Mouse (Mus musculus): ENCODE data around the gene Bcorl1. TPM values are rescaled to one million over a fixed set of nuclear protein-coding genes. Genes with fewer than 3 reads are reported as not detected.

Bcorl1 gene
- polyA plus RNA-seq, 1 experiment from 2014 or later = 5.1 TPM

DNA sequence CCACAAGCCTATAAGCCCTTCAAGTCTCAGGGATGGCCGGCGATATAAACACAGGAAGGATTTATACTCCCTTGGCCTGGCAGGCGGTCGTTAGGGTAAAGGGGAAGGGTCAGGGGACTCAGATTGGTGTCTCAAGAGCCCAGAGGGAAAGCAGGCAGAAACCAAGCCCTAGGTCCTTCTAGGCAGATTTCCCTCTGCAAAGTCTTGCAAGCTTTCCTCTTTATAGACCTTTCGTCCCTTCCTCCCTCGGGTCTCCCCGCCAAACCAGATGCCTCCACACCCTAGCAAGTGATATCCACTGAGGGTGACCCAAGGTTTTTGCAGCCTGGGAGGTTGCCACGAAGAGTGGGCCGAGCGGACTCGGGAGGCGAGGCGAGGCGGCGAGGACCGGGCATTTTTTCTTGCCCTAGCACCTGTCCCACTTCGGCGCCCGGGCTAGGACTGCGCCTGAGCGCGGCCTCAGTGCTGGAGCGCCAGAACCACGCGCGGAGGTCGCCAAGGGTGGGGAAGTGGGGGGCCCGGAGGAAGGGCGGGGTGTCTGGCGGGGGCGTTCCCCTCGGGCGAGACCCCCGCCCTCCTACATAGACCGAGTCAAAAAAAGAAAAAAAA, 613 bp upstream of the Bcorl1 start:
- H3K4me3 ChIP-seq (ENCODE audit: low read depth, low read length) = peak overlapping the region; percentile 48
- DNase-seq (ENCODE audit: low spot score) (peak; percentile 16), ATAC-seq (ENCODE audit: insufficient read depth, low FRiP score, low TSS enrichment) (no peak)
- H3K4me2 ChIP-seq (ENCODE audit: low read depth) = peak overlapping the region; percentile 63
- no peaks in the 10 kb centered on the region for H3K27me3 ChIP-seq (ENCODE audit: control insufficient read depth, insufficient read depth, low read length)
- no peak overlapping the region for H3K27ac ChIP-seq (ENCODE audit: low read depth, low read length)
- no peaks in the 10 kb centered on the region for H3K9me3 ChIP-seq (ENCODE audit: control insufficient read depth, low read length)
- no peaks in the 10 kb centered on the region for H3K36me3 ChIP-seq (ENCODE audit: control insufficient read depth, insufficient read depth, low read length)
- 9% methylated on average over 27 of the region's 35 CpGs for WGBS
- no peak overlapping the region for H3K9ac ChIP-seq (ENCODE audit: low read length)
- H3K4me1 ChIP-seq (ENCODE audit: control insufficient read depth, insufficient read depth, low read length) = no peaks in the 10 kb centered on the region; the same call in 1 of the 2 replicates

DNA sequence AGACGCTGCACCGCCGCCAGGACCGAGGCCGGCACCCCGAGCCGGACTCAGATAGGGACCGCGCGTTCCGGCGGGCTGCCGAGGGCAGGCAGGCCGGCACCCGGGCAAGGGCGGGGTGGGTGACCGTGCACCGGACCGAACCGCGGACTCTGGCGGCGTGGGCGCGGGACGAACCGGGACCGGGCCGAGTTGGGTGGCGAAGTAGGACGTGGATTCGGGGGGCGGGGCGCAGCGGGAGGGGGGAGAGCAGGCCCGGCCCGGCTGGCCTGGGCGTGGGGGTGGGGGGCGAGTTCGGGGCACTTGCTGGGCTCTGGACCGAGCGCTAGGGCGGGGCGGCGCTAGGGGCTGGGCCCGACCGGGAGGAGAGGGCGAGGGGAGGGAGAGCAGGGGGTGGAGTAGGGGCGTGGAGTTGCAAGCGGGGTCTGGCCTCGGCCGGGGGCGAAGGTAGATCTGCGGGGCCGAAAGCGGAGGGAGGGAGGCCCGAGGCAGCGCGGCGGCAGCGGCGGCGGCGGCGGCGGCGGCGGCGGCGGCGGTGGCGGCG, 533 bp downstream of the Bcorl1 start:
- DNase-seq (ENCODE audit: low spot score) = peak; percentile 42
- no peak for ATAC-seq (ENCODE audit: insufficient read depth, low FRiP score, low TSS enrichment)
- Histone ChIP-seq H3K27ac (ENCODE audit: low read depth, low read length) (no peak overlapping the region), H3K9ac (ENCODE audit: low read length) (peak overlapping the region; percentile 39), H3K4me3 (ENCODE audit: low read depth, low read length) (peak overlapping the region; percentile 48), H3K27me3 (ENCODE audit: control insufficient read depth, insufficient read depth, low read length) (no peaks in the 10 kb centered on the region), H3K36me3 (ENCODE audit: control insufficient read depth, insufficient read depth, low read length) (no peaks in the 10 kb centered on the region), H3K4me2 (ENCODE audit: low read depth) (peak overlapping the region; percentile 63), H3K9me3 (ENCODE audit: control insufficient read depth, low read length) (no peaks in the 10 kb centered on the region), H3K4me1 (ENCODE audit: control insufficient read depth, insufficient read depth, low read length) (no peaks in the 10 kb centered on the region; the same call in 1 of the 2 replicates)
- 14% methylated on average over 10 of the region's 73 CpGs for WGBS

DNA sequence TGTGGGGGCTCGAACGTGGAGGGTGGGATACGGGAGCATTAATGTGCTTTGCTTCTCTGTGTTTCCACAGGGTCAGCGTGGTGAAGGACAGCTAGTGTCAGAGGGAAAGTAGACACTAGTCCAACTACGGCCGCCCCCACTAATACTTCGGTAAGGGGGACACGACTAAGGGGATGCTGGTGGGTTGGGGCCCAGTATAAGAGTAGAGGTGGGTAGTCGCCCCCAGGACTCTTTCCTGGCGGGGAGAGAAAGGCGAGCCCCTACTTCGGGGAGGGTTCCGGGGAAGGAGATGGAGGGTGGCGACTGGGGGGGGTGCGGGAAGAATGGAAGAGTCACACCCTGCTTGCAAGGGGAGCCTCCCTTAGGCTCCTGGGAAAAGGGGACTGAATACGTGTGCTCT, 1.6 kb downstream of the Bcorl1 start:
- DNase-seq (ENCODE audit: low spot score) (no peak), ATAC-seq (ENCODE audit: insufficient read depth, low FRiP score, low TSS enrichment) (no peak)
- no peak overlapping the region for H3K27ac ChIP-seq (ENCODE audit: low read depth, low read length)
- 20% methylated on average over 15 of the region's 16 CpGs for WGBS
- H3K4me1 ChIP-seq (ENCODE audit: control insufficient read depth, insufficient read depth, low read length) = no peaks in the 10 kb centered on the region; the same call in 1 of the 2 replicates
- H3K9me3 ChIP-seq (ENCODE audit: control insufficient read depth, low read length) = no peaks in the 10 kb centered on the region
- H3K9ac ChIP-seq (ENCODE audit: low read length) = no peak overlapping the region
- H3K4me2 ChIP-seq (ENCODE audit: low read depth) = peak overlapping the region; percentile 63
- H3K36me3 ChIP-seq (ENCODE audit: control insufficient read depth, insufficient read depth, low read length) = no peaks in the 10 kb centered on the region
- H3K4me3 ChIP-seq (ENCODE audit: low read depth, low read length) = peak overlapping the region; percentile 48
- no peaks in the 10 kb centered on the region for H3K27me3 ChIP-seq (ENCODE audit: control insufficient read depth, insufficient read depth, low read length)

DNA sequence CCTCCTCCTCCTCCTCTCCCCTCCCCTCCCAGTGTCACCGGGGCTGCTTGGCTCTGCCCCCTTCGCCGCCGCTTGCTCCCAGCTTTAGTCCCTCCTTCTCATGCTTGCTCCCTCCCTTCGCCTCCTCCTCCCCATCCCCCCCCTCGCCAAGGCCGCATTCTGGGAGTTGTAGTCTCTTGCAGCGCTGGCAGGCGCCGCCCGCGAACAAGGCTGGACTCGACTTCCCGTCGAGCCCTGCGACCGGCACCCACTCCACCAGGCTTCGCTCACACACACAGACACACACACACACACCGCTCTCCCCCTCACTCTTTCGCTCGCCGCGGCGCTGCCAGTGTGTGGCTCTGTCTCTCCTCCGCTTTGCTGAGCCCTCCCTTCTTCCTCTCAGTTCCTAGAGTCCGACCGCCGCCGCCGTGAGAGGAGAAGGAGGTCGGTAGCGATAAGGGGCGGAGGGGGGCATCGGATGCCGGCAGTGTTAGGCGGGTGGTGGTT, 2.3 kb downstream of the Bcorl1 start:
- Histone ChIP-seq H3K4me1 (ENCODE audit: control insufficient read depth, insufficient read depth, low read length) (no peaks in the 10 kb centered on the region; the same call in 1 of the 2 replicates), H3K9me3 (ENCODE audit: control insufficient read depth, low read length) (no peaks in the 10 kb centered on the region), H3K36me3 (ENCODE audit: control insufficient read depth, insufficient read depth, low read length) (no peaks in the 10 kb centered on the region), H3K27ac (ENCODE audit: low read depth, low read length) (peak overlapping the region; percentile 39; the same call in 1 of the 2 replicates), H3K4me2 (ENCODE audit: low read depth) (peak overlapping the region; percentile 63), H3K27me3 (ENCODE audit: control insufficient read depth, insufficient read depth, low read length) (no peaks in the 10 kb centered on the region), H3K9ac (ENCODE audit: low read length) (peak overlapping the region; percentile 47), H3K4me3 (ENCODE audit: low read depth, low read length) (peak overlapping the region; percentile 52)
- peak; percentile 90 for DNase-seq (ENCODE audit: low spot score)
- peak; percentile 88 for ATAC-seq (ENCODE audit: insufficient read depth, low FRiP score, low TSS enrichment)
- 14% methylated on average over 29 of the region's 36 CpGs for WGBS

DNA sequence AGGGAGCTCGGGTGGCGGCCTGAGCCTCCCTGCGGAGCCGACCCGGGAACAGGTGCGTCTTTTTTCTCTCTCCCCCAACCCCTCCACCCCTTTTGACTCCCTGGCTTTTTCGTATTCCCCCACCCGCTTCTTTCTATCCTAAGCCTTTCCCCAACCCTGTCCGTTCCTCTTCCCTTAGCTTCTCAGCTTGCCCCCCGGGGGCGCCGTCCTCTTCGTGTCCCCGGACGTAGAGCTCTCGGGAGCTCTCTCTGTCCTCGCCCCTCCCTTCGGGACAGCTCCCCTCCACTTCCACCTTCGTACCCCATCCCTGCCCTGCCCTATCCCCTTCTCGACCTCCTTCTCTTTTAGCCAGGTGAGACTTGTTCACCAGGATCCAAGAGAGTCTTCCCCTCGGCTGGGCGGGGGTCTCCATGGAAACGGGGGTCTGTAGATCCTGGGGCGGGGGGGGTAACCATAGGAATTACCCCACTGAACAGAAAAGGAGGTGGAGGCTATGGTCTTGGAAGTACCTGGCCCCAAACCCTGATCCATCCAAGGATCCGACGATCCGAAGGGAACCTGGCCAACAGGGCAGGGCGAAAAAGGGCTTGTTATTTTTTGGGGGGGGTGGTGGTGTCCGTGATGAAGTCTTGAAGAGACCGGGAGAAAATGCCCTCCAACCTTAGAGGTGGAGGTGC, 2.9 kb downstream of the Bcorl1 start:
- WGBS = 11% methylated on average over 27 of the region's 30 CpGs
- Histone ChIP-seq H3K36me3 (ENCODE audit: control insufficient read depth, insufficient read depth, low read length) (no peaks in the 10 kb centered on the region), H3K4me1 (ENCODE audit: control insufficient read depth, insufficient read depth, low read length) (no peaks in the 10 kb centered on the region; the same call in 1 of the 2 replicates), H3K9me3 (ENCODE audit: control insufficient read depth, low read length) (no peaks in the 10 kb centered on the region), H3K27ac (ENCODE audit: low read depth, low read length) (peak overlapping the region; percentile 39; the same call in 1 of the 2 replicates), H3K27me3 (ENCODE audit: control insufficient read depth, insufficient read depth, low read length) (no peaks in the 10 kb centered on the region), H3K4me3 (ENCODE audit: low read depth, low read length) (peak overlapping the region; percentile 52), H3K4me2 (ENCODE audit: low read depth) (peak overlapping the region; percentile 63), H3K9ac (ENCODE audit: low read length) (peak overlapping the region; percentile 47)
- peak; percentile 36 for DNase-seq (ENCODE audit: low spot score)
- ATAC-seq (ENCODE audit: insufficient read depth, low FRiP score, low TSS enrichment) = peak; percentile 11

DNA sequence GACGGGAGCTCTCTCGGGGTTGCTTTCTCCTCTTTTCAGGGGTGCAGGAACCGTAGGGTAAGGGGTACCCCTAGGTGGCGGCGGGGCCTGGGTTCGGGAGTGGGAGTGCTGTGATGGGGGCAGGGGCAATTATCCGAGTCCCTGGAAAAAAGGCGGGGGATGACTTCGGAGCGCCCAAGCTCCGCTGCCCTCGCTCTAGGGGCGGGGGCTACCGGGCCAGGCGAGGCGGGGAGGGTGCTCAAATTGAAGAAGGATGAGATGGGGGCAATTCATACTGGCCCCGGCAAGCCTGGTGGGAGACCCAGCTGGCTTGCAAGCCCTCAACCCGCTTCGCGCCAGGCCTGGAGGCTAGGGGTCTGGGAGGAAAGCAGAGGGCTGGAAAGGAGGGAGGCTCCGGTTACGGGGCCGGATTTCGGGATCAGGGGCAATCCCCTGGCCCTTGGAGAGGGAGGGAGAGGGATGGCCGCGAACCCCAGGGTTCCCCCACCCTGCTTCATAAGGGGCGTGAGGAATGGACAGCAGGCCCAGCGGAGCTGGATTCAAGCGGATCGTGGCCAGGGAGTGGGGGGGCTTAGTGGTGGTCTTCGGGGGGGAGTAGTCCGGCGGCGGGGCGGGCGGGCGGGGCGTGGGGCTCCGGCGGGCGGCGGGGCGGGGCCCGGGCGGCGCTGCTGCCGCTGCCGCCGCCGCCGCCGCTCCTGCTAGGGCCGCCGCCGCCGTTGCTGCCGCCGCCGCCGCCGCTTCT, 3.7 kb downstream of the Bcorl1 start:
- Histone ChIP-seq H3K9me3 (ENCODE audit: control insufficient read depth, low read length) (no peaks in the 10 kb centered on the region), H3K4me1 (ENCODE audit: control insufficient read depth, insufficient read depth, low read length) (no peaks in the 10 kb centered on the region; the same call in 1 of the 2 replicates), H3K27ac (ENCODE audit: low read depth, low read length) (0 out of 2 replicates have a peak overlapping the region, but pooled peaks have one; percentile 20), H3K4me2 (ENCODE audit: low read depth) (peak overlapping the region; percentile 63), H3K36me3 (ENCODE audit: control insufficient read depth, insufficient read depth, low read length) (no peaks in the 10 kb centered on the region), H3K9ac (ENCODE audit: low read length) (peak overlapping the region; percentile 58), H3K27me3 (ENCODE audit: control insufficient read depth, insufficient read depth, low read length) (no peaks in the 10 kb centered on the region), H3K4me3 (ENCODE audit: low read depth, low read length) (peak overlapping the region; percentile 52)
- peak; percentile 44 for DNase-seq (ENCODE audit: low spot score)
- ATAC-seq (ENCODE audit: insufficient read depth, low FRiP score, low TSS enrichment) = no peak
- 17% methylated on average over 23 of the region's 61 CpGs for WGBS

DNA sequence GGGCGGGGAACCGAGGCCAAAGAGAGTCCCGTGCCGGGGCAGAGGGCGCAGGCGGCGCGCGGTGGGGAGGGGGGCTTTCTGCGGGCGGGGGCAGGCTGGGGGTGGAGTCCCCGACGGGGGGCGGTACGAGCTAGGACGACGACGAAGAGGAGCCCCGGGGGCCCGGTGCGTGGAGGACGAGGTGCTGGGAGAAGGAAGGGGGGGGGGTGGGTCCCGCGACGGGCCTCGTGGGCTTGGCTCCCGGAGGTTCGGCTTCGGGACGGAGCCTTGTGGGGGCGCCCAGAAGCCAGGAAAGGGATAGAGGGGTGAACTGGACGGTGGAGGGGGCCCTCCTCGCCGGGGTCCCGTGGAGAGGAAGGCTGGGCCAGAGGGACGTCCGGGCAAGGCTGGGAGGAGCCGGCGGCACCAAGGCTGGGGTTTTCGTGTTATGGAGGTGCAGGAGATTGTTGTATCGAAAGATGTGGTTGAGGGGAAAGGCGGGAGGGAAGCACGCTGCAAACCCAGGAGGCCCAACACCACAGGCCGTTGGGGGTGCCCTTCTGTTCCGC, 4.3 kb downstream of the Bcorl1 start:
- no peak for ATAC-seq (ENCODE audit: insufficient read depth, low FRiP score, low TSS enrichment)
- no peaks in the 10 kb centered on the region for H3K36me3 ChIP-seq (ENCODE audit: control insufficient read depth, insufficient read depth, low read length)
- H3K27ac ChIP-seq (ENCODE audit: low read depth, low read length) = no peak overlapping the region

DNA sequence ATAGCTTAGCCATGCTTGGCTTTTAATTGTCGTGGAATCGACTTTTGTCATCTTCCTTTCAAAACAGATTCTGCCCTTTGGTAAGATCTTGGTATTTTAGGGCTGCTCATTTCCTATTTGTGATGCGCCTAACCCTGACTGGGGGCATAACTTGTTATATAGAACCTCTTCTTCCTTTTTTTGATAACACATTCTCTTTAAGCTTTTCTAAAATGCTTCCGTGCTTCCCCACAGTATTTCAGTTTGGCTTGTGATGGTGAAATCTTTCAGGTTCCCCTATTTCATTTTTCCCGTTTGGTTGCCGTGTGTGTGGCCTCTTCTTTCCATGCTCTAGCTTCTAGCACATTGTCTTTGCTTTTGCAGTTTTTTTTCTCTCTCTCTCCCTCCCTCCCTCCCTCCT, 14.2 kb downstream of the Bcorl1 start:
- Histone ChIP-seq H3K9me3 (ENCODE audit: control insufficient read depth, low read length) (no peaks in the 10 kb centered on the region), H3K27me3 (ENCODE audit: control insufficient read depth, insufficient read depth, low read length) (no peaks in the 10 kb centered on the region), H3K27ac (ENCODE audit: low read depth, low read length) (no peak overlapping the region), H3K36me3 (ENCODE audit: control insufficient read depth, insufficient read depth, low read length) (no peaks in the 10 kb centered on the region), H3K4me1 (ENCODE audit: control insufficient read depth, insufficient read depth, low read length) (no peaks in the 10 kb centered on the region), H3K9ac (ENCODE audit: low read length) (no peak overlapping the region), H3K4me3 (ENCODE audit: low read depth, low read length) (no peak overlapping the region), H3K4me2 (ENCODE audit: low read depth) (no peak overlapping the region)
- 85% methylated on average over 6 of the region's 6 CpGs for WGBS
- ATAC-seq (ENCODE audit: insufficient read depth, low FRiP score, low TSS enrichment) (no peak), DNase-seq (ENCODE audit: low spot score) (no peak)

More for the DNA sequence above, 4.3 kb downstream of the Bcorl1 start:
- Histone ChIP-seq H3K4me2 (ENCODE audit: low read depth) (peak overlapping the region; percentile 63), H3K9ac (ENCODE audit: low read length) (peak overlapping the region; percentile 58), H3K9me3 (ENCODE audit: control insufficient read depth, low read length) (no peaks in the 10 kb centered on the region), H3K4me1 (ENCODE audit: control insufficient read depth, insufficient read depth, low read length) (no peaks in the 10 kb centered on the region; the same call in 1 of the 2 replicates), H3K4me3 (ENCODE audit: low read depth, low read length) (peak overlapping the region; percentile 52), H3K27me3 (ENCODE audit: control insufficient read depth, insufficient read depth, low read length) (no peaks in the 10 kb centered on the region)
- WGBS = 6% methylated on average over 19 of the region's 45 CpGs
- peak; percentile 17 for DNase-seq (ENCODE audit: low spot score)

Measured in neural tube, embryonic 11.5 days (tissue).